Mouse (Mus musculus) lung, embryonic 15.5 days (tissue): ENCODE measurements at regions not wholly inside any gene's neighbourhood (a gene's known extent, or its start where the extent isn't known, plus 50 kb on each side); places are given as distances from the start of the nearest gene placed in this dataset.

ENCODE experiments used
- ATAC-seq: fragments of 200-750 bp; cut with Nextera tagmentation; 2 replicates; pipeline ENCODE4 v1.8.0; 2017; ENCODE audit warnings: moderate number of reproducible peaks, borderline replicate concordance; ENCODE audit not compliant: low FRiP score, low TSS enrichment; ENCODE audit errors: extremely low read depth
- H3K27ac ChIP-seq: fragments of 300-500 bp; sonication (generic); 2 replicates; pipeline ENCODE4 v1.5.1; 2015; ENCODE audit warnings: moderate library complexity, mild to moderate bottlenecking, inconsistent platforms
- H3K27me3 ChIP-seq: fragments of 300-500 bp; sonication (generic); 2 replicates; pipeline ENCODE4 v1.6.1; 2015; ENCODE audit warnings: inconsistent platforms
- H3K36me3 ChIP-seq: fragments of 300-500 bp; sonication (generic); 2 replicates; pipeline ENCODE4 v1.6.1; 2015; ENCODE audit warnings: inconsistent platforms
- H3K4me1 ChIP-seq: fragments of 300-500 bp; sonication (generic); 2 replicates; pipeline ENCODE4 v1.6.1; 2015; ENCODE audit warnings: inconsistent platforms
- H3K4me2 ChIP-seq: fragments of 300-500 bp; sonication (generic); 2 replicates; pipeline ENCODE4 v1.6.1; 2015; ENCODE audit warnings: inconsistent platforms, mild to moderate bottlenecking, moderate library complexity
- H3K4me3 ChIP-seq: fragments of 300-500 bp; sonication (generic); 2 replicates; pipeline ENCODE4 v1.5.1; 2015; ENCODE audit warnings: mild to moderate bottlenecking, inconsistent platforms
- H3K9ac ChIP-seq: fragments of 300-500 bp; sonication (generic); 2 replicates; pipeline ENCODE4 v1.6.1; 2015; ENCODE audit warnings: inconsistent platforms
- H3K9me3 ChIP-seq: fragments of 300-500 bp; sonication (generic); 2 replicates; pipeline ENCODE4 v1.6.1; 2016; ENCODE audit warnings: inconsistent platforms
- WGBS: fragments of 180-500 bp; shearing (Covaris S2); methylation state at CpG from one replicate; pipeline ENCODE4 v1.1.7; 2015; 5-methylcytosine and 5-hydroxymethylcytosine counted together

- Histone ChIP-seq H3K36me3 (no peaks in the 10 kb centered on the region), H3K4me3 (no peak overlapping the region), H3K27me3 (no peaks in the 10 kb centered on the region), H3K27ac (peak overlapping the region; percentile 68), H3K9me3 (no peaks in the 10 kb centered on the region), H3K4me2 (peak overlapping the region; percentile 29), H3K9ac (no peak overlapping the region), H3K4me1 (peaks cover 15% of the 10 kb centered on the region)
- 5% methylated on average over 16 of the region's 16 CpGs for WGBS
- peak; percentile 91 for ATAC-seq
These were observed 492.8 kb upstream of the Cited2 start for GRCm38 (mm10) chr10:17230040-17230818.

GRCm38 (mm10) chr10:17235955-17236650 lies 486.9 kb upstream of the Cited2 start:
- no peak overlapping the region for H3K9ac ChIP-seq
- 45% methylated on average over 10 of the region's 10 CpGs for WGBS
- H3K9me3 ChIP-seq = no peaks in the 10 kb centered on the region
- peaks cover 3% of the 10 kb centered on the region; the same call in 1 of the 2 replicates for H3K4me1 ChIP-seq
- H3K4me3 ChIP-seq = no peak overlapping the region
- H3K27me3 ChIP-seq = no peaks in the 10 kb centered on the region
- H3K36me3 ChIP-seq = no peaks in the 10 kb centered on the region
- H3K4me2 ChIP-seq = no peak overlapping the region
- no peak for ATAC-seq
- no peak overlapping the region for H3K27ac ChIP-seq

GRCm38 (mm10) chr10:17236761-17237160 lies 486.3 kb upstream of the Cited2 start:
- no peak overlapping the region for H3K9ac ChIP-seq
- H3K9me3 ChIP-seq = no peaks in the 10 kb centered on the region
- no peaks in the 10 kb centered on the region for H3K4me1 ChIP-seq
- no peak for ATAC-seq
- no peak overlapping the region for H3K4me3 ChIP-seq
- H3K27me3 ChIP-seq = no peaks in the 10 kb centered on the region
- no peak overlapping the region for H3K4me2 ChIP-seq
- H3K36me3 ChIP-seq = no peaks in the 10 kb centered on the region
- H3K27ac ChIP-seq = no peak overlapping the region
- WGBS = 63% methylated on average over 2 of the region's 2 CpGs

- Histone ChIP-seq H3K4me3 (no peak overlapping the region), H3K36me3 (no peaks in the 10 kb centered on the region), H3K4me2 (no peak overlapping the region), H3K9me3 (no peaks in the 10 kb centered on the region), H3K9ac (no peak overlapping the region), H3K27ac (no peak overlapping the region), H3K4me1 (no peaks in the 10 kb centered on the region), H3K27me3 (no peaks in the 10 kb centered on the region)
- no peak for ATAC-seq
- 45% methylated on average over 11 of the region's 11 CpGs for WGBS
These were observed 485.6 kb upstream of the Cited2 start for GRCm38 (mm10) chr10:17237463-17237862.

- Histone ChIP-seq H3K27ac (no peak overlapping the region), H3K9ac (no peak overlapping the region), H3K27me3 (no peaks in the 10 kb centered on the region), H3K9me3 (no peaks in the 10 kb centered on the region), H3K36me3 (no peaks in the 10 kb centered on the region), H3K4me2 (no peak overlapping the region), H3K4me1 (no peaks in the 10 kb centered on the region), H3K4me3 (no peak overlapping the region)
- 72% methylated on average over 12 of the region's 12 CpGs for WGBS
- no peak for ATAC-seq
These were observed 484.8 kb upstream of the Cited2 start for GRCm38 (mm10) chr10:17237918-17238850.

- Histone ChIP-seq H3K9ac (no peak overlapping the region), H3K27me3 (no peaks in the 10 kb centered on the region), H3K36me3 (no peaks in the 10 kb centered on the region), H3K4me3 (no peak overlapping the region), H3K9me3 (no peaks in the 10 kb centered on the region), H3K4me2 (no peak overlapping the region), H3K4me1 (no peaks in the 10 kb centered on the region), H3K27ac (no peak overlapping the region)
- ATAC-seq = no peak
- 29% methylated on average over 2 of the region's 2 CpGs for WGBS
These were observed 474.7 kb upstream of the Cited2 start for GRCm38 (mm10) chr10:17248270-17248669.

GRCm38 (mm10) chr10:17253040-17253439 lies 470.0 kb upstream of the Cited2 start:
- Histone ChIP-seq H3K4me1 (no peaks in the 10 kb centered on the region), H3K36me3 (no peaks in the 10 kb centered on the region), H3K9me3 (no peaks in the 10 kb centered on the region), H3K4me3 (no peak overlapping the region), H3K9ac (no peak overlapping the region), H3K4me2 (no peak overlapping the region), H3K27me3 (no peaks in the 10 kb centered on the region), H3K27ac (no peak overlapping the region)
- ATAC-seq = no peak
- 62% methylated on average over 4 of the region's 4 CpGs for WGBS

GRCm38 (mm10) chr10:17260154-17260553 lies 462.9 kb upstream of the Cited2 start:
- H3K4me3 ChIP-seq = no peak overlapping the region
- 59% methylated on average over 4 of the region's 4 CpGs for WGBS
- no peak overlapping the region for H3K9ac ChIP-seq
- H3K27me3 ChIP-seq = no peaks in the 10 kb centered on the region
- H3K36me3 ChIP-seq = no peaks in the 10 kb centered on the region
- H3K4me2 ChIP-seq = no peak overlapping the region
- no peaks in the 10 kb centered on the region for H3K9me3 ChIP-seq
- ATAC-seq = no peak
- no peaks in the 10 kb centered on the region for H3K4me1 ChIP-seq
- H3K27ac ChIP-seq = no peak overlapping the region

- no peaks in the 10 kb centered on the region for H3K27me3 ChIP-seq
- no peaks in the 10 kb centered on the region for H3K9me3 ChIP-seq
- ATAC-seq = no peak
- no peak overlapping the region for H3K4me2 ChIP-seq
- H3K36me3 ChIP-seq = no peaks in the 10 kb centered on the region
- no peak overlapping the region for H3K9ac ChIP-seq
- H3K4me3 ChIP-seq = no peak overlapping the region
- no peak overlapping the region for H3K27ac ChIP-seq
- no peaks in the 10 kb centered on the region for H3K4me1 ChIP-seq
- 73% methylated on average over 4 of the region's 4 CpGs for WGBS
These were observed 462.4 kb upstream of the Cited2 start for GRCm38 (mm10) chr10:17260615-17261014.

GRCm38 (mm10) chr10:17261192-17261824 lies 461.7 kb upstream of the Cited2 start:
- no peak overlapping the region for H3K27ac ChIP-seq
- 34% methylated on average over 4 of the region's 4 CpGs for WGBS

GRCm38 (mm10) chr10:17261825-17262205 lies 461.2 kb upstream of the Cited2 start:
- H3K4me2 ChIP-seq = no peak overlapping the region
- H3K27me3 ChIP-seq = no peaks in the 10 kb centered on the region
- H3K36me3 ChIP-seq = no peaks in the 10 kb centered on the region
- no peak overlapping the region for H3K27ac ChIP-seq
- no peak for ATAC-seq
- H3K9me3 ChIP-seq = no peaks in the 10 kb centered on the region
- 47% methylated on average over 3 of the region's 3 CpGs for WGBS
- H3K9ac ChIP-seq = no peak overlapping the region
- H3K4me1 ChIP-seq = no peaks in the 10 kb centered on the region
- H3K4me3 ChIP-seq = no peak overlapping the region

More at GRCm38 (mm10) chr10:17261192-17261824, 461.7 kb upstream of the Cited2 start:
- H3K4me2 ChIP-seq = no peak overlapping the region
- H3K36me3 ChIP-seq = no peaks in the 10 kb centered on the region
- H3K27me3 ChIP-seq = no peaks in the 10 kb centered on the region
- no peaks in the 10 kb centered on the region for H3K9me3 ChIP-seq
- no peak overlapping the region for H3K4me3 ChIP-seq
- ATAC-seq = no peak
- no peak overlapping the region for H3K9ac ChIP-seq
- no peaks in the 10 kb centered on the region for H3K4me1 ChIP-seq
